Mouse (Mus musculus): ENCODE results near the gene Nans. TPM values are rescaled to one million over a fixed set of nuclear protein-coding genes. Genes with fewer than 3 reads are reported as not detected.

Gene Nans
- total RNA-seq, 1 experiment from 2014 or later, result 57.9 TPM

- peak; percentile 86 for ATAC-seq (replicated peaks; ENCODE audit: low read depth, poor library complexity, severe bottlenecking)
Measured at GRCm38 (mm10) chr4:46527558-46527926, 38.5 kb downstream of the Nans start.

DNA sequence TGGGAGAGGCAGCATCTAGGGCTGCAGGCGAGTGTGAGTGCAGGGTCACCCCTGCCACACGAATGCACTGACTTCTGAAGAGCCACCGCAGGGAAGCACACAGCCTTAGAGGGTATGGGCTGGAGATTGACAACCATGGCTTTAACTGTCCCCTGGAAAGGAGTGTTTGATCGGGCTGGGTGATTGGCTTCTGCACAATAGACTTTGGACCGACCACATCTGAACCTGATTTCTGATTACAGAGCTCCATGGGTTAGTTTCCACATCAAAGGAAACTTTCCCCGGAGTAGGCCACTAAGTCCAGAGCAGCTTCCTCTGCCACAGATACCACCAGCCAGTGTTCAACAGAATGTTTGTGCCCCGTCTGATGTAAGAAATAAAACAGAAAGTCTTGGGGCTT is 40.7 kb downstream of the Nans start:
- no peak for ATAC-seq (replicated peaks; ENCODE audit: low read depth, poor library complexity, severe bottlenecking)

- ATAC-seq (replicated peaks; ENCODE audit: low read depth, poor library complexity, severe bottlenecking), result no peak
Measured at GRCm38 (mm10) chr4:46532511-46532910, 43.5 kb downstream of the Nans start.

- no peak for ATAC-seq (replicated peaks; ENCODE audit: low read depth, poor library complexity, severe bottlenecking)
Measured at GRCm38 (mm10) chr4:46532926-46533325, 43.9 kb downstream of the Nans start.

GRCm38 (mm10) chr4:46533934-46534720 is 45.1 kb downstream of the Nans start:
- ATAC-seq (replicated peaks; ENCODE audit: low read depth, poor library complexity, severe bottlenecking), result 0 out of 2 replicates have a peak, but pooled peaks have one; percentile 13

GRCm38 (mm10) chr4:46535094-46535830 is 46.2 kb downstream of the Nans start:
- ATAC-seq (replicated peaks; ENCODE audit: low read depth, poor library complexity, severe bottlenecking), result peak; percentile 52

- ATAC-seq (replicated peaks; ENCODE audit: low read depth, poor library complexity, severe bottlenecking), result peak; percentile 71
Measured at GRCm38 (mm10) chr4:46535840-46536361, 46.9 kb downstream of the Nans start, which contains the start of gene Trim14. Gene Trim14, minus strand, starts transcription at chr4:46536141.

DNA sequence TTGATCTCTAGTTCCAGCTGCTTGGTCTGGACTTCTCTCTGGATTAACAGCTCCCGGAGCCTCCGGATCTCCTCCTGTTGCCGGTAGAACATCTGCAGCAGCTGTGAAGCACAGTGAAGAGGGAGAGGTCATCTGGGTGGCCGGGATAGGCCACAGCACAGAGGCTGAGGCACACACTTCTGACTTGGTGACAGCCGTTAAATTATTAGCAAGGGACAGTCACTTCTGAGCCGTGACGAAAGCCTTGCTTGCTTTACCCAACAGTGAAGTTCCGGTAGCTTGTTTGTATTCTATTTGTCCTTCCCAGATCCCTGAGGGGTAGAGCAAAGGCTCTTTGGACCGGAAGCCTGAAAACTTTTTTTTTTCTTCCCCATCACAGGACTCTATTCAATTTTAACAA is 50.1 kb downstream of the Nans start:
- ATAC-seq (replicated peaks; ENCODE audit: low read depth, poor library complexity, severe bottlenecking), result no peak

DNA sequence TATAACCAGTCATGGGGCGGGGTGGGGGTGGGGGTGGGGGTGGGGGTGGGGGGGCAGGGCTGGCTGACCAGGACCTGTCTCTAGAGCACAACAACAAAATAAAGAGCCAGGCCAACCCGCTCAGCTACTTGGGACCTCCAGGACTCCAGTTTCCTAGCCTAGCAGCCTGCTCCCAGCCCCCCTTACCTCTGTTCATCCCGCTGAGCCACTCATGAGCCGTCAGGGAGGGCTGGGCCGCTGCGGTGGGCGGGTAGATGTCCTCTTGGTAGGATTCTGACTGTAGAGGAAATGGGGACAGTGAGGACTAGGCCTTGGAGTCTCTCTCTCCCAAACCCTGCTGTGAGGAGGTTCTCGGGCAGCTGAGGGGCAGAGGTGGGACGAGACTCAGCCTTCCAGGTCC is 52.7 kb downstream of the Nans start:
- no peak for ATAC-seq (replicated peaks; ENCODE audit: low read depth, poor library complexity, severe bottlenecking)

DNA sequence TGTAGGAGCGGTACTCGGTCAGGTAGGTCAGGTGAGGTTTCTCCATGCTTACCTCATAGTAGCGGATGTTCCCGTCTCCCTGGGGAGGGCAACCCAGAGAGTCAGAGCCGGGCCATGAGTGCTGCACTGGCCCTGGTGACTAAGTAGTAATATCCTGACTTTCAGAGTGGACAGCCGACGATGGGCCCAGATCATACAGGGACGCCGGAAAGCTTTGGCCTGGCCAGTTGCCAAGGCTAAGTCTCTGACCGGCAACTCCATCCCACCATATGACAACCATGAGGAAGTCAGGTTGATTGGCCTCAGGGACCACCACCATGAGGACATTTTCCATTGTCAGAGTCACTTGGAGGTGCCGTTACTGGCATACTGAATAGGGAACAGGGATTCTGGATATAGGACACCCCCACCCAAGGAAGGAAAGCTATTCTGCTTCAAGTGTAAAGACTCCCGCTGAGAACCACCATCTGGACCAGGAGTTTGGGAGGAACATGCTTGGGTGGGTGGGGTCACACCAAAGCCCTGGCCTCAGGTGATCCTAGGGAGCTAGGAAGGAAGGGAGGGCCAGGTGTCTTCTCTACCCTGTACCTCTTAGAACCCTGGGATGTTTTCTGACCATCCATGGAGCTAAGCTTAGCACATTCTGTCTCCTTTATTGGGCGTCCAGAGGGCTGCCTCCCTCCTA is 54.5 kb downstream of the Nans start:
- no peak for ATAC-seq (replicated peaks; ENCODE audit: low read depth, poor library complexity, severe bottlenecking)

- peak; percentile 82; the same call in 1 of the 2 replicates for ATAC-seq (replicated peaks; ENCODE audit: low read depth, poor library complexity, severe bottlenecking)
Measured at GRCm38 (mm10) chr4:46544313-46544712, 55.3 kb downstream of the Nans start.

GRCm38 (mm10) chr4:46545498-46545897 is 56.5 kb downstream of the Nans start:
- ATAC-seq (replicated peaks; ENCODE audit: low read depth, poor library complexity, severe bottlenecking), result no peak

DNA sequence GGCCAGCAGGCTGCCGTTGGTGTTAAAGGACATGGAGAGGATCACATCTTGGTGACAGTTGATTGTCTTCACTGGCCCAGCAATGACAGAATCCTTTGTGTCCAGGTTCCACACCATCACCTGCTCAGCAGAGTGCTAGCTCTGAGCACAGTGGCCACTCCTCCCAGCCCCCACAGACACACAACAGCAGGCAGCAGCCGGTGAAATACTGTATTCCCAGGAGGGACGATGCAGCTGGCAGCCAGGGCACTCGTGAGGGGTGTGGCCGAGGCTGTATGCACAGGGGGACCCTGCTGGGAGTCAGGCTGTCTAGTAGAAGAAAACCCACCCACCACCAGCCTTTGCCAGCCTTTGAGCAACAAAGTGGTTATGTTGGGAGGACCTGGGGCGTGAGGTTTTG is 57.7 kb downstream of the Nans start:
- ATAC-seq (replicated peaks; ENCODE audit: low read depth, poor library complexity, severe bottlenecking), result no peak

GRCm38 (mm10) chr4:46549979-46550378 is 60.9 kb downstream of the Nans start:
- ATAC-seq (replicated peaks; ENCODE audit: low read depth, poor library complexity, severe bottlenecking), result no peak

DNA sequence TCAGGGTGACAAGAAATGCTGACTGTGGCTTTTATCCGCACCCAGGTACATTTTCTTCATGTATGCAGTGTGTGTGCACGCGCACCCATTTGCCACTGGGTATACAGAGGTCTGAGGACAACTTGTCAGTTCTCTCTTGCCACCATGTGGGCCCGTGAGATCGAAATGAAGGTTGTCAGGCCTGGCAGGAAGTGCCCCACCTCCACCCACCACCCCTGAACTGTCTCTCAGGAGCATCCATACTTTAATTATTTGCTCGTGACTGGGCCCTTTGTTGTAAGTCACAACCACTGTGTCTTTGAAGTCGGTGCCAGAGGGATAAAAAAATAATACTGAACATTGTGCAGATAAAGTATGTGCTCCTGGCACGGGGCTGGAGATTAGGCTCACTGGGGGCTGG is 61.4 kb downstream of the Nans start:
- no peak for ATAC-seq (replicated peaks; ENCODE audit: low read depth, poor library complexity, severe bottlenecking)

Other genes with a start within 250 kb of the Nans start
- gene Foxe1, start 145.6 kb upstream of the Nans start, total RNA-seq (2017), result 0.34 TPM in 1 of 2 replicates, not detected in the other
- 9.7 and 17.0 TPM in 2 replicates for gene Trmo, start 99.8 kb upstream of the Nans start, total RNA-seq (2017)
- gene Hemgn, start 75.7 kb upstream of the Nans start, total RNA-seq (2017), result 64.2 and 76.9 TPM in 2 replicates
- 152 and 196 TPM in 2 replicates for gene Anp32b, start 38.3 kb upstream of the Nans start, total RNA-seq (2017)
- gene Trim14, start 46.9 kb downstream of the Nans start, total RNA-seq (2017), result 24.2 and 28.0 TPM in 2 replicates
- 47.3 and 61.3 TPM in 2 replicates for gene Coro2a, start 113.0 kb downstream of the Nans start, total RNA-seq (2017)
- gene Tbc1d2, start 161.0 kb downstream of the Nans start, total RNA-seq (2017), result 4.1 and 5.3 TPM in 2 replicates

Data from common myeloid progenitor, adult 5-6 weeks (primary cell).